Mouse (Mus musculus) heart, postnatal 25 days (tissue): ENCODE measurements around the gene Fam83c. TPM values are rescaled to one million over a fixed set of nuclear protein-coding genes. Genes with fewer than 3 reads are reported as not detected.

ENCODE experiments used
- DNase-seq: peaks from one replicate; pipeline ENCODE4 v3.0.0; 2022; ENCODE audit warnings: low spot score
- intact Hi-C: fragments of 180-260 bp; cut with DNase I; formaldehyde crosslinking; loops from one replicate; pipeline ENCODE4 v1.15.1; 2025
- total RNA-seq, 2 experiments: library from RNA; stranded (reverse); gene quantifications; 2 replicates each; pipeline ENCODE4 v1.2.3; 2021

Gene Fam83c
- total RNA-seq, 2 experiments from 2014 or later = not detected

GRCm38 (mm10) chr2:155805231-155805924, 29.3 kb downstream of the Fam83c start:
- no peak for DNase-seq
- intact Hi-C loops = no loop called here

GRCm38 (mm10) chr2:155804053-155804452, 30.6 kb downstream of the Fam83c start:
- intact Hi-C loops = no loop called here
- no peak for DNase-seq

- DNase-seq = no peak
- intact Hi-C loops = no loop called here
These were observed 31.9 kb downstream of the Fam83c start for GRCm38 (mm10) chr2:155802761-155803160.

GRCm38 (mm10) chr2:155798613-155799012, 36.0 kb downstream of the Fam83c start:
- DNase-seq = no peak
- intact Hi-C loops = no loop called here

- intact Hi-C loops = no loop called here
These were observed 39.8 kb downstream of the Fam83c start for GRCm38 (mm10) chr2:155794674-155795445.

GRCm38 (mm10) chr2:155792899-155793298, 41.8 kb downstream of the Fam83c start:
- no peak for DNase-seq
- intact Hi-C loops = no loop called here

More at GRCm38 (mm10) chr2:155794674-155795445, 39.8 kb downstream of the Fam83c start:
- DNase-seq = no peak

GRCm38 (mm10) chr2:155787949-155788931, 46.4 kb downstream of the Fam83c start:
- intact Hi-C loops = no loop called here
- DNase-seq = no peak

- intact Hi-C loops = no loop called here
These were observed 47.7 kb downstream of the Fam83c start for GRCm38 (mm10) chr2:155786905-155787304.

GRCm38 (mm10) chr2:155784534-155784933, 50.1 kb downstream of the Fam83c start:
- no peak for DNase-seq
- intact Hi-C loops = no loop called here

More at GRCm38 (mm10) chr2:155786905-155787304, 47.7 kb downstream of the Fam83c start:
- DNase-seq = no peak

- DNase-seq = no peak
- intact Hi-C loops = no loop called here
These were observed 55.1 kb downstream of the Fam83c start for GRCm38 (mm10) chr2:155779506-155779905.

GRCm38 (mm10) chr2:155779066-155779465, 55.6 kb downstream of the Fam83c start:
- intact Hi-C loops = no loop called here
- DNase-seq = no peak

- intact Hi-C loops = no loop called here
These were observed 56.6 kb downstream of the Fam83c start for GRCm38 (mm10) chr2:155778004-155778403.

GRCm38 (mm10) chr2:155777688-155777985, 57.0 kb downstream of the Fam83c start:
- intact Hi-C loops = no loop called here
- DNase-seq = no peak

More at GRCm38 (mm10) chr2:155778004-155778403, 56.6 kb downstream of the Fam83c start:
- no peak for DNase-seq

Other genes starting within 250 kb of the Fam83c start
- 10 to 100 TPM; 13.4 to 13.9 TPM for gene Gss, start 242.0 kb downstream of the Fam83c start, total RNA-seq
- 10 to 100 TPM; 35.4 to 36.0 TPM for gene Myh7b, start 223.6 kb downstream of the Fam83c start, total RNA-seq
- 10 to 100 TPM; 82.1 to 82.5 TPM for gene Trpc4ap, start 142.5 kb downstream of the Fam83c start, total RNA-seq
- gene Edem2, start 105.4 kb downstream of the Fam83c start, total RNA-seq = 1 to 10 TPM; 7.0 to 7.1 TPM
- not detected for gene Gm17581, start 99.0 kb downstream of the Fam83c start, total RNA-seq
- gene Procr, start 83.7 kb downstream of the Fam83c start, total RNA-seq = 1 to 10 TPM; 3.5 to 4.7 TPM
- gene Mmp24, start 59.5 kb downstream of the Fam83c start, total RNA-seq = under 1 TPM in 1 of 2 experiments, not detected in 1; 0.08 TPM
- 10 to 100 TPM; 24.8 to 25.7 TPM for gene BC029722, start 15.4 kb downstream of the Fam83c start, total RNA-seq
- gene Eif6, start 7.9 kb downstream of the Fam83c start, total RNA-seq = 10 to 100 TPM; 51.1 to 52.0 TPM
- gene Uqcc1, start 95.5 kb upstream of the Fam83c start, total RNA-seq = 100 to 1,000 TPM; 248 to 268 TPM
- gene Gm15557, start 105.9 kb upstream of the Fam83c start, total RNA-seq = not detected
- gene Gdf5, start 110.5 kb upstream of the Fam83c start, total RNA-seq = not detected
- gene Cep250, start 121.6 kb upstream of the Fam83c start, total RNA-seq = 1 to 10 TPM; 4.9 to 5.7 TPM
- under 1 TPM; 0.10 to 0.61 TPM for gene 6430550D23Rik, start 173.1 kb upstream of the Fam83c start, total RNA-seq
- 10 to 100 TPM; 59.4 to 62.7 TPM for gene Ergic3, start 173.2 kb upstream of the Fam83c start, total RNA-seq
- gene Fer1l4, start 218.1 kb upstream of the Fam83c start, total RNA-seq = not detected
- 1 to 10 TPM in 1 of 2 experiments, under 1 TPM in 1; 0.75 to 1.4 TPM for gene Spag4, start 230.3 kb upstream of the Fam83c start, total RNA-seq